Mouse (Mus musculus): ENCODE results near the gene Gprin1. TPM values are rescaled to one million over a fixed set of nuclear protein-coding genes. Genes with fewer than 3 reads are reported as not detected.

Gene Gprin1
- polyA plus RNA-seq, 1 experiment = not detected

GRCm38 (mm10) chr13:54765281-54766191 lies 15.9 kb upstream of the Gprin1 start:
- H3K4me1 ChIP-seq (ENCODE audit: control insufficient read depth) = no peaks in the 10 kb centered on the region
- no peak overlapping the region for H3K4me3 ChIP-seq (replicated peaks)
- no peak for TF ChIP-seq TAL1 (IDR thresholded peaks at IDR 0.05; ENCODE audit: low read length)
- H3K36me3 ChIP-seq (ENCODE audit: control insufficient read depth) = no peaks in the 10 kb centered on the region
- peaks cover 9% of the 10 kb centered on the region for H3K9me3 ChIP-seq (ENCODE audit: control insufficient read depth, low read length)
- peaks cover 44% of the 10 kb centered on the region for H3K27me3 ChIP-seq (ENCODE audit: control insufficient read depth)

- H3K4me1 ChIP-seq (ENCODE audit: control insufficient read depth) = peaks cover 6% of the 10 kb centered on the region
- TF ChIP-seq TAL1 (IDR thresholded peaks at IDR 0.05; ENCODE audit: low read length) (no peak), GATA1 (IDR thresholded peaks at IDR 0.05; ENCODE audit: low read length) (no peak)
- H3K9me3 ChIP-seq (ENCODE audit: control insufficient read depth, low read length) = no peaks in the 10 kb centered on the region
- H3K36me3 ChIP-seq (ENCODE audit: control insufficient read depth) = no peaks in the 10 kb centered on the region
- H3K27me3 ChIP-seq (ENCODE audit: control insufficient read depth) = peaks cover 55% of the 10 kb centered on the region
- no peak overlapping the region for H3K4me3 ChIP-seq (replicated peaks)
Observed at GRCm38 (mm10) chr13:54760906-54761305, 11.2 kb upstream of the Gprin1 start.

- H3K36me3 ChIP-seq (ENCODE audit: control insufficient read depth) = no peaks in the 10 kb centered on the region
- peaks cover 6% of the 10 kb centered on the region for H3K4me1 ChIP-seq (ENCODE audit: control insufficient read depth)
- no peak overlapping the region for H3K4me3 ChIP-seq (replicated peaks)
- no peaks in the 10 kb centered on the region for H3K9me3 ChIP-seq (ENCODE audit: control insufficient read depth, low read length)
- peaks cover 52% of the 10 kb centered on the region for H3K27me3 ChIP-seq (ENCODE audit: control insufficient read depth)
- no peak for TF ChIP-seq GATA1 (IDR thresholded peaks at IDR 0.05; ENCODE audit: low read length)
Observed at GRCm38 (mm10) chr13:54760164-54760795, 10.6 kb upstream of the Gprin1 start.

- H3K9me3 ChIP-seq (ENCODE audit: control insufficient read depth, low read length) = no peaks in the 10 kb centered on the region
- H3K4me1 ChIP-seq (ENCODE audit: control insufficient read depth) = peaks cover 6% of the 10 kb centered on the region
- H3K36me3 ChIP-seq (ENCODE audit: control insufficient read depth) = no peaks in the 10 kb centered on the region
- H3K4me3 ChIP-seq (replicated peaks) = no peak overlapping the region
- TF ChIP-seq GATA1 (IDR thresholded peaks at IDR 0.05; ENCODE audit: low read length) = no peak
- no peak for TF ChIP-seq TAL1 (IDR thresholded peaks at IDR 0.05; ENCODE audit: low read length)
- peaks cover 46% of the 10 kb centered on the region for H3K27me3 ChIP-seq (ENCODE audit: control insufficient read depth)
Observed at GRCm38 (mm10) chr13:54759496-54759895, 9.8 kb upstream of the Gprin1 start.

- H3K4me3 ChIP-seq (replicated peaks) = no peak overlapping the region
- peaks cover 6% of the 10 kb centered on the region for H3K4me1 ChIP-seq (ENCODE audit: control insufficient read depth)
- no peaks in the 10 kb centered on the region for H3K36me3 ChIP-seq (ENCODE audit: control insufficient read depth)
- peaks cover 40% of the 10 kb centered on the region for H3K27me3 ChIP-seq (ENCODE audit: control insufficient read depth)
- H3K9me3 ChIP-seq (ENCODE audit: control insufficient read depth, low read length) = no peaks in the 10 kb centered on the region
- TF ChIP-seq GATA1 (IDR thresholded peaks at IDR 0.05; ENCODE audit: low read length) = no peak
- no peak for TF ChIP-seq TAL1 (IDR thresholded peaks at IDR 0.05; ENCODE audit: low read length)
Observed at GRCm38 (mm10) chr13:54758756-54759470, 9.2 kb upstream of the Gprin1 start.

GRCm38 (mm10) chr13:54758045-54758755 lies 8.5 kb upstream of the Gprin1 start:
- H3K36me3 ChIP-seq (ENCODE audit: control insufficient read depth) = no peaks in the 10 kb centered on the region
- no peak for TF ChIP-seq TAL1 (IDR thresholded peaks at IDR 0.05; ENCODE audit: low read length)
- no peak for TF ChIP-seq GATA1 (IDR thresholded peaks at IDR 0.05; ENCODE audit: low read length)
- peaks cover 6% of the 10 kb centered on the region for H3K4me1 ChIP-seq (ENCODE audit: control insufficient read depth)
- peaks cover 34% of the 10 kb centered on the region for H3K27me3 ChIP-seq (ENCODE audit: control insufficient read depth)
- H3K4me3 ChIP-seq (replicated peaks) = peak overlapping the region; percentile 16
- H3K9me3 ChIP-seq (ENCODE audit: control insufficient read depth, low read length) = no peaks in the 10 kb centered on the region

- TF ChIP-seq TAL1 (IDR thresholded peaks at IDR 0.05; ENCODE audit: low read length) (no peak), GATA1 (IDR thresholded peaks at IDR 0.05; ENCODE audit: low read length) (no peak)
Observed at GRCm38 (mm10) chr13:54757093-54757830, 7.6 kb upstream of the Gprin1 start.

GRCm38 (mm10) chr13:54756156-54756712 lies 6.6 kb upstream of the Gprin1 start:
- no peaks in the 10 kb centered on the region for H3K9me3 ChIP-seq (ENCODE audit: control insufficient read depth, low read length)
- H3K36me3 ChIP-seq (ENCODE audit: control insufficient read depth) = no peaks in the 10 kb centered on the region
- peaks cover 38% of the 10 kb centered on the region for H3K27me3 ChIP-seq (ENCODE audit: control insufficient read depth)
- H3K4me1 ChIP-seq (ENCODE audit: control insufficient read depth) = peaks cover 6% of the 10 kb centered on the region
- H3K4me3 ChIP-seq (replicated peaks) = no peak overlapping the region
- no peak for TF ChIP-seq GATA1 (IDR thresholded peaks at IDR 0.05; ENCODE audit: low read length)
- no peak for TF ChIP-seq TAL1 (IDR thresholded peaks at IDR 0.05; ENCODE audit: low read length)

More at GRCm38 (mm10) chr13:54757093-54757830, 7.6 kb upstream of the Gprin1 start:
- H3K36me3 ChIP-seq (ENCODE audit: control insufficient read depth) = no peaks in the 10 kb centered on the region
- no peaks in the 10 kb centered on the region for H3K9me3 ChIP-seq (ENCODE audit: control insufficient read depth, low read length)
- peaks cover 32% of the 10 kb centered on the region for H3K27me3 ChIP-seq (ENCODE audit: control insufficient read depth)
- H3K4me3 ChIP-seq (replicated peaks) = no peak overlapping the region
- H3K4me1 ChIP-seq (ENCODE audit: control insufficient read depth) = peaks cover 6% of the 10 kb centered on the region

All from erythroblast, embryonic 14.5 days (primary cell).